Comparison of ENCODE assay signal across 9 mouse cellular contexts in genomic region chr19:3923586-3923985, GRCm38 (mm10). TPM values are rescaled to one million over a fixed set of nuclear protein-coding genes. Genes with fewer than 3 reads are reported as not detected.
DNase-seq lines count a peak whose midpoint lies in the region; ATAC-seq and TF ChIP-seq lines count a peak whose summit lies in the region.
"Had no signal": no experiment of that assay in that cellular context is flagged by ENCODE, and none has a peak within 500 bp of the region (broad histone marks: within the 10 kb centered on the region; RNA-seq: fewer than 3 reads in every experiment).

No protein-coding gene starts in this region.

- H3K4me2 ChIP-seq in intestine, embryonic 16.5 days (ENCODE audit: low read depth, low read length), result no peak overlapping the region
- H3K4me2 ChIP-seq: midbrain, embryonic 12.5 days had no signal

- WGBS in kidney, adult 2 months, result 48% methylated on average over 13 of the region's 13 CpGs
- WGBS in intestine, embryonic 16.5 days, result 56% methylated on average over 13 of the region's 13 CpGs

- peak overlapping the region; percentile 49 for H3K27ac ChIP-seq in kidney, adult 2 months (ENCODE audit: insufficient read depth, low read depth, low read length)
- peak overlapping the region; percentile 66 for H3K27ac ChIP-seq in brown adipose tissue, adult 24 weeks (replicated peaks; ENCODE audit: low read depth, low read length)
- H3K27ac ChIP-seq in intestine, embryonic 16.5 days (ENCODE audit: low read length), result peak overlapping the region; percentile 1
- H3K27ac ChIP-seq: midbrain, embryonic 12.5 days had no signal

- H3K4me1 ChIP-seq in kidney, adult 2 months (ENCODE audit: control insufficient read depth, insufficient read depth, low read length), result no peaks in the 10 kb centered on the region
- H3K4me1 ChIP-seq in brown adipose tissue, adult 24 weeks (ENCODE audit: control insufficient read depth, insufficient read depth, insufficient read length, low read length), result peaks cover 21% of the 10 kb centered on the region
- peaks cover 9% of the 10 kb centered on the region; the same call in 1 of the 2 replicates for H3K4me1 ChIP-seq in intestine, embryonic 16.5 days (ENCODE audit: control insufficient read depth, insufficient read depth, low read length)
- H3K4me1 ChIP-seq: midbrain, embryonic 12.5 days had no signal

- no peak overlapping the region for H3K9ac ChIP-seq in intestine, embryonic 16.5 days (ENCODE audit: low read depth, low read length)
- H3K9ac ChIP-seq: midbrain, embryonic 12.5 days had no signal

- no peaks in the 10 kb centered on the region for H3K36me3 ChIP-seq in kidney, adult 2 months (ENCODE audit: control insufficient read depth, insufficient read depth, low read length)
- no peaks in the 10 kb centered on the region for H3K36me3 ChIP-seq in intestine, embryonic 16.5 days (ENCODE audit: control insufficient read depth, insufficient read depth, low read length)
- H3K36me3 ChIP-seq: midbrain, embryonic 12.5 days had no signal

- TF ChIP-seq POLR2A in kidney, adult 2 months (IDR thresholded peaks at IDR 0.05; ENCODE audit: low read depth, low read length), result no peak

- H3K9me3 ChIP-seq in intestine, embryonic 16.5 days (ENCODE audit: control insufficient read depth, low read length), result no peaks in the 10 kb centered on the region
- H3K9me3 ChIP-seq: midbrain, embryonic 12.5 days had no signal

- H3K27me3 ChIP-seq in kidney, adult 2 months (replicated peaks; ENCODE audit: control insufficient read depth, insufficient read depth, low read length), result no peaks in the 10 kb centered on the region
- H3K27me3 ChIP-seq in intestine, embryonic 16.5 days (replicated peaks; ENCODE audit: control insufficient read depth, insufficient read depth, low read length), result no peaks in the 10 kb centered on the region
- H3K27me3 ChIP-seq: midbrain, embryonic 12.5 days had no signal

- TF ChIP-seq CTCF in kidney, adult 2 months (conservative IDR thresholded peaks at IDR 0.05; ENCODE audit: insufficient read depth, insufficient read length, low read depth, low read length), result no peak

- DNase-seq in kidney, adult 2 months, result peak; percentile 50
- no peak for DNase-seq in kidney, adult 11 months
- DNase-seq in left cerebral cortex, adult 11 months (ENCODE audit: low spot score), result no peak
- no peak for DNase-seq in layer of hippocampus, adult 11-12 months (ENCODE audit: low spot score)

- ATAC-seq in intestine, embryonic 16.5 days, result 0 out of 2 replicates have a peak, but pooled peaks have one; percentile 14
- peak; percentile 47 for ATAC-seq in monocyte, adult 5-6 weeks (replicated peaks; ENCODE audit: insufficient number of reproducible peaks, low FRiP score, low TSS enrichment, poor library complexity, severe bottlenecking)
- no peak for ATAC-seq in erythroblast, adult 5-6 weeks (replicated peaks; ENCODE audit: low FRiP score, poor library complexity, severe bottlenecking)

- H3K4me3 ChIP-seq in kidney, adult 2 months (ENCODE audit: insufficient read depth, low read depth, low read length), result no peak overlapping the region
- H3K4me3 ChIP-seq in brown adipose tissue, adult 24 weeks (ENCODE audit: insufficient read depth, low read depth, low read length), result no peak overlapping the region
- no peak overlapping the region for H3K4me3 ChIP-seq in intestine, embryonic 16.5 days (ENCODE audit: low read length)
- H3K4me3 ChIP-seq: midbrain, embryonic 12.5 days had no signal

RNA-seq across cellular contexts. Expression of gene Aldh3b1, which starts 6.0 kb away (rescaled TPM):
- polyA plus RNA-seq in kidney, adult 2 months (2012; rRNA removed), result 17.4 and 19.4 TPM in 2 replicates
- polyA plus RNA-seq in brown adipose tissue, adult 24 weeks (2012; ENCODE audit: insufficient read depth, insufficient read length, missing spikeins), result 1.8 and 2.2 TPM in 2 replicates
- 4.2 TPM in 2 replicates for polyA plus RNA-seq in intestine, embryonic 16.5 days (2015; fragmentation: Nextera tagmentation; extraction: Ambion mirVana)
- total RNA-seq in monocyte, adult 5-6 weeks (2017), result 54.5 to 74.4 TPM (median 57.2 TPM) in 3 replicates
- 4.4 and 10.6 TPM in 2 replicates for total RNA-seq in erythroblast, adult 5-6 weeks (2015; ENCODE audit: low replicate concordance)
- 10.9 and 18.4 TPM in 2 replicates for total RNA-seq in erythroblast, adult 5-6 weeks (2017; ENCODE audit: low replicate concordance)

RNA-seq across cellular contexts. Expression of gene Ndufs8, which starts 11.0 kb away (rescaled TPM):
- polyA plus RNA-seq in kidney, adult 2 months (2012; rRNA removed), result 678 and 742 TPM in 2 replicates
- 1,010 and 1,143 TPM in 2 replicates for polyA plus RNA-seq in brown adipose tissue, adult 24 weeks (2012; ENCODE audit: insufficient read depth, insufficient read length, missing spikeins)
- polyA plus RNA-seq in intestine, embryonic 16.5 days (2015; fragmentation: Nextera tagmentation; extraction: Ambion mirVana), result 412 and 424 TPM in 2 replicates
- 27.2 to 46.8 TPM (median 33.1 TPM) in 3 replicates for total RNA-seq in monocyte, adult 5-6 weeks (2017)
- 55.8 and 64.4 TPM in 2 replicates for total RNA-seq in erythroblast, adult 5-6 weeks (2015; ENCODE audit: low replicate concordance)
- 11.0 and 14.0 TPM in 2 replicates for total RNA-seq in erythroblast, adult 5-6 weeks (2017; ENCODE audit: low replicate concordance)

RNA-seq across cellular contexts. Expression of gene Unc93b1, which starts 11.4 kb away (rescaled TPM):
- polyA plus RNA-seq in kidney, adult 2 months (2012; rRNA removed), result 52.3 and 55.7 TPM in 2 replicates
- 25.3 and 25.4 TPM in 2 replicates for polyA plus RNA-seq in brown adipose tissue, adult 24 weeks (2012; ENCODE audit: insufficient read depth, insufficient read length, missing spikeins)
- 27.0 and 29.8 TPM in 2 replicates for polyA plus RNA-seq in intestine, embryonic 16.5 days (2015; fragmentation: Nextera tagmentation; extraction: Ambion mirVana)
- total RNA-seq in monocyte, adult 5-6 weeks (2017), result 243 to 349 TPM (median 322 TPM) in 3 replicates
- total RNA-seq in erythroblast, adult 5-6 weeks (2015; ENCODE audit: low replicate concordance), result 25.1 and 47.1 TPM in 2 replicates
- total RNA-seq in erythroblast, adult 5-6 weeks (2017; ENCODE audit: low replicate concordance), result 34.2 and 50.3 TPM in 2 replicates

RNA-seq across cellular contexts. Expression of gene Tcirg1, which starts 16.7 kb away (rescaled TPM):
- 69.2 and 71.2 TPM in 2 replicates for polyA plus RNA-seq in kidney, adult 2 months (2012; rRNA removed)
- polyA plus RNA-seq in brown adipose tissue, adult 24 weeks (2012; ENCODE audit: insufficient read depth, insufficient read length, missing spikeins), result 5.3 and 7.7 TPM in 2 replicates
- polyA plus RNA-seq in intestine, embryonic 16.5 days (2015; fragmentation: Nextera tagmentation; extraction: Ambion mirVana), result 73.3 and 84.5 TPM in 2 replicates
- total RNA-seq in monocyte, adult 5-6 weeks (2017), result 181 to 259 TPM (median 252 TPM) in 3 replicates
- total RNA-seq in erythroblast, adult 5-6 weeks (2015; ENCODE audit: low replicate concordance), result 41.2 and 46.3 TPM in 2 replicates
- total RNA-seq in erythroblast, adult 5-6 weeks (2017; ENCODE audit: low replicate concordance), result 22.2 and 37.2 TPM in 2 replicates

RNA-seq across cellular contexts. Expression of gene Aldh3b3, which starts 34.9 kb away (rescaled TPM):
- polyA plus RNA-seq in kidney, adult 2 months (2012; rRNA removed), result 4.7 and 9.2 TPM in 2 replicates
- not detected in 2 replicates for polyA plus RNA-seq in brown adipose tissue, adult 24 weeks (2012; ENCODE audit: insufficient read depth, insufficient read length, missing spikeins)
- polyA plus RNA-seq in intestine, embryonic 16.5 days (2015; fragmentation: Nextera tagmentation; extraction: Ambion mirVana), result not detected in 2 replicates
- not detected in 3 replicates for total RNA-seq in monocyte, adult 5-6 weeks (2017)
- total RNA-seq in erythroblast, adult 5-6 weeks (2015; ENCODE audit: low replicate concordance), result 1.7 TPM in 1 of 2 replicates, not detected in the other
- total RNA-seq in erythroblast, adult 5-6 weeks (2017; ENCODE audit: low replicate concordance), result 4.9 TPM in 1 of 2 replicates, not detected in the other
- polyA plus RNA-seq: midbrain, embryonic 12.5 days had no signal

Comparison
In these comparisons a context has a peak if more than half of its experiments do, and no peak if none do; other contexts are left out.
1. H3K27ac ChIP-seq: peak in every context shown above with its lines; median percentile 66 in brown adipose tissue, adult 24 weeks; 49 in kidney, adult 2 months; 1 in intestine, embryonic 16.5 days.